Mouse (Mus musculus) right cerebral cortex, adult 18-20 months (tissue): ENCODE results near the gene Hnrnpl.
A peak's percentile ranks its signal among the peaks of the same experiment; 100 is the strongest.

Experiments used
- DNase-seq: peaks from one replicate; pipeline ENCODE4 v3.0.0; 2022; ENCODE audit warnings: mixed read lengths

The Hnrnpl gene

GRCm38 (mm10) chr7:28790066-28790806 lies 18.1 kb upstream of the Hnrnpl start:
- no peak for DNase-seq

- DNase-seq: no peak
Measured at GRCm38 (mm10) chr7:28791706-28792105, 16.6 kb upstream of the Hnrnpl start.

- no peak for DNase-seq
Measured at GRCm38 (mm10) chr7:28792391-28793185, 15.8 kb upstream of the Hnrnpl start.

- DNase-seq: no peak
Measured at GRCm38 (mm10) chr7:28793834-28794233, 14.5 kb upstream of the Hnrnpl start.

GRCm38 (mm10) chr7:28794496-28794895 lies 13.8 kb upstream of the Hnrnpl start:
- DNase-seq: no peak

GRCm38 (mm10) chr7:28795832-28796231 lies 12.5 kb upstream of the Hnrnpl start:
- DNase-seq: no peak

- DNase-seq: peak; percentile 82
Measured at GRCm38 (mm10) chr7:28796562-28796975, 11.8 kb upstream of the Hnrnpl start.

- DNase-seq: no peak
Measured at GRCm38 (mm10) chr7:28799994-28800393, 8.3 kb upstream of the Hnrnpl start.

- DNase-seq: no peak
Measured at GRCm38 (mm10) chr7:28801451-28801850, 6.9 kb upstream of the Hnrnpl start.

GRCm38 (mm10) chr7:28801901-28802670 lies 6.3 kb upstream of the Hnrnpl start:
- DNase-seq: no peak

- DNase-seq: no peak
Measured at GRCm38 (mm10) chr7:28802846-28803588, 5.3 kb upstream of the Hnrnpl start.

- DNase-seq: no peak
Measured at GRCm38 (mm10) chr7:28803756-28804155, 4.6 kb upstream of the Hnrnpl start.

GRCm38 (mm10) chr7:28806869-28807268 lies 1.5 kb upstream of the Hnrnpl start:
- DNase-seq: no peak

- DNase-seq: no peak
Measured at GRCm38 (mm10) chr7:28807641-28808220, 610 bp upstream of the Hnrnpl start.

GRCm38 (mm10) chr7:28808957-28809393 lies 634 bp downstream of the Hnrnpl start:
- peak; percentile 95 for DNase-seq

- DNase-seq: peak; percentile 55
Measured at GRCm38 (mm10) chr7:28809401-28810089, 1.2 kb downstream of the Hnrnpl start.

GRCm38 (mm10) chr7:28810107-28811066 lies 2.0 kb downstream of the Hnrnpl start:
- peak; percentile 99 for DNase-seq

- peak; percentile 92 for DNase-seq
Measured at GRCm38 (mm10) chr7:28811228-28811627, 2.9 kb downstream of the Hnrnpl start.

GRCm38 (mm10) chr7:28811640-28812275 lies 3.4 kb downstream of the Hnrnpl start:
- DNase-seq: no peak

GRCm38 (mm10) chr7:28812436-28812835 lies 4.1 kb downstream of the Hnrnpl start:
- DNase-seq: no peak
